Mouse (Mus musculus): ENCODE results near the gene Tm9sf4.

Gene Tm9sf4

DNA sequence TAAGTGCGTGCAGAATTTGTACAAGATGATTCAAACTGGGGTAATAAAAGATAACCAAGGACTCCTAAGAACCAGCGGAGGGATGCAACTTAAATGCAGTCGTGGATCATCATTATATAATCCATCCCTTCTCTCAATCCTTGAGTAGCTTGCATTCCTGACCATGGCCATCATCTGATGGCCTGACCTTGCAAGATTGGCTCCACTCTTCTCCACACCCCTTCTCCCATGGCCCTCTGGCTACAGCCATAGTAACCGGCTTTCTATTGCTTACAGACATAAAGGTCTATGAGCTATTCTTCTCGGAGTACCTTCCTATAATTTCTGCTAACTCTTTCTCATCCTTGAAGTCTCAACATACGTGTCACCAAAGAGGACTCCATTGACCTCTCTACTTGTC, 81.1 kb downstream of the Tm9sf4 start:
- ATAC-seq (ENCODE audit: insufficient number of reproducible peaks, low FRiP score, low TSS enrichment) = no peak

DNA sequence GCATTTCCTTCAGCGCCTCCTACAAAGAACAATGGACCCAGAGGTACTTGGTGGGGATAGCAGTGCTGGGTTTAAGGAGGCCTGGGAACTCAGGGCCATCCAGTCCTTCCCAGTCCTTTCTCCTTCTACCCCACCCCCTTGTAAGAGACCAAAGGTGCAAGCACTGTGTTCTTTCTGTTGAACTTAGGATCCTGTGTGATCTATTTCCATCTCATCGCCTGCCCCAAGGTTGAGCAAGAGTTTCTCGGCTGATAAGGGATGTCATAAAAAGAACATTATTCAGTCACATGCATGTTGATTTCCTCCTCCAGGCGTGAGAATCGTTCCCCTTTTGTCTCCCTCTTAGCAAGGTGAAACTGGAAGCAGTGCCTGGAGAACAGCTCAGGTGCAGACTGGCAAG, 88.6 kb downstream of the Tm9sf4 start:
- ATAC-seq (ENCODE audit: insufficient number of reproducible peaks, low FRiP score, low TSS enrichment) = no peak

- no peak for ATAC-seq (ENCODE audit: insufficient number of reproducible peaks, low FRiP score, low TSS enrichment)
These were observed 95.5 kb downstream of the Tm9sf4 start for GRCm38 (mm10) chr2:153256604-153257003.

GRCm38 (mm10) chr2:153259030-153259863, 98.1 kb downstream of the Tm9sf4 start:
- no peak for ATAC-seq (ENCODE audit: insufficient number of reproducible peaks, low FRiP score, low TSS enrichment)
